Mouse (Mus musculus) liver, adult 2 months (tissue): ENCODE measurements around the gene Rgs12.

ENCODE experiments used
- CTCF ChIP-seq: fragments of 200-500 bp; IDR thresholded peaks from 2 replicates; pipeline ENCODE4 v1.5.1; 2011; ENCODE audit warnings: low read depth, low read length, control low read depth
- POLR2A ChIP-seq: fragments of 200-500 bp; IDR thresholded peaks from 2 replicates; pipeline ENCODE4 v1.6.1; 2011; ENCODE audit warnings: low read length, control low read depth; ENCODE audit not compliant: insufficient read depth; ENCODE audit errors: extremely low read depth

- TF ChIP-seq CTCF (no peak), POLR2A (no peak)
Observed at GRCm38 (mm10) chr5:34957015-34957414, 7.8 kb downstream of the Rgs12 start.
